Mouse (Mus musculus) kidney, postnatal 0 days (tissue): Measurements from ENCODE around the gene Grin2c. TPM values are rescaled to one million over a fixed set of nuclear protein-coding genes. Genes with fewer than 3 reads are reported as not detected.
A peak's percentile ranks its signal among the peaks of the same experiment; 100 is the strongest.

Experiments used
- ATAC-seq: fragments of 200-750 bp; cut with Nextera tagmentation; replicated peaks from 2 replicates; pipeline ENCODE4 v1.8.0; 2017; ENCODE audit warnings: low read depth, moderate number of reproducible peaks, moderate TSS enrichment, moderate library complexity; ENCODE audit not compliant: low FRiP score
- DNase-seq: peaks from one replicate; pipeline ENCODE4 v3.0.0-alpha.2; 2016; ENCODE audit warnings: low spot score
- H3K27ac ChIP-seq: fragments of 300-500 bp; sonication (generic); 2 replicates; pipeline ENCODE4 v1.5.1; 2014; ENCODE audit warnings: mild to moderate bottlenecking
- H3K27me3 ChIP-seq: fragments of 300-500 bp; sonication (generic); 2 replicates; pipeline ENCODE4 v1.6.1; 2014; ENCODE audit warnings: low read length, mixed read lengths; ENCODE audit not compliant: insufficient read depth
- H3K36me3 ChIP-seq: fragments of 300-500 bp; sonication (generic); 2 replicates; pipeline ENCODE4 v1.6.1; 2014; ENCODE audit warnings: low read length, mixed read lengths; ENCODE audit not compliant: insufficient read depth
- H3K4me1 ChIP-seq: fragments of 300-500 bp; sonication (generic); replicated peaks from 2 replicates; pipeline ENCODE4 v1.6.1; 2014; ENCODE audit warnings: antibody characterized with exemption, low read length, mixed read lengths; ENCODE audit not compliant: insufficient read depth
- H3K4me2 ChIP-seq: fragments of 300-500 bp; sonication (generic); 2 replicates; pipeline ENCODE4 v1.6.1; 2014; ENCODE audit warnings: mild to moderate bottlenecking, low read length, moderate library complexity, mixed read lengths
- H3K4me3 ChIP-seq: fragments of 300-500 bp; sonication (generic); replicated peaks from 2 replicates; pipeline ENCODE4 v1.5.1; 2014; ENCODE audit warnings: low read depth, low read length
- H3K9ac ChIP-seq: fragments of 300-500 bp; sonication (generic); 2 replicates; pipeline ENCODE4 v1.6.1; 2014; ENCODE audit warnings: low read depth, low read length
- H3K9me3 ChIP-seq: fragments of 300-500 bp; sonication (generic); replicated peaks from 2 replicates; pipeline ENCODE4 v1.6.1; 2016; ENCODE audit warnings: low read length, inconsistent platforms, mixed read lengths
- CTCF ChIP-seq: IDR thresholded peaks from 2 replicates; pipeline ENCODE4 v1.5.1; 2016; ENCODE audit warnings: antibody characterized with exemption, low read depth, mild to moderate bottlenecking, moderate library complexity
- WGBS: fragments of 180-500 bp; shearing (Covaris S2); extraction: QIAGEN DNeasy Blood & Tissue Kit; methylation state at CpG from one replicate; pipeline ENCODE4 v1.1.7; 2014; 5-methylcytosine and 5-hydroxymethylcytosine counted together
- polyA plus RNA-seq: library from polyadenylated mRNA; unstranded; fragments of >200 nt; fragmentation: Nextera tagmentation; extraction: Ambion mirVana; gene quantifications from 2 replicates; pipeline ENCODE4 v1.2.1, GENCODE M21; 2015

The Grin2c gene
- polyA plus RNA-seq, 1 experiment from 2014 or later = not detected

DNA sequence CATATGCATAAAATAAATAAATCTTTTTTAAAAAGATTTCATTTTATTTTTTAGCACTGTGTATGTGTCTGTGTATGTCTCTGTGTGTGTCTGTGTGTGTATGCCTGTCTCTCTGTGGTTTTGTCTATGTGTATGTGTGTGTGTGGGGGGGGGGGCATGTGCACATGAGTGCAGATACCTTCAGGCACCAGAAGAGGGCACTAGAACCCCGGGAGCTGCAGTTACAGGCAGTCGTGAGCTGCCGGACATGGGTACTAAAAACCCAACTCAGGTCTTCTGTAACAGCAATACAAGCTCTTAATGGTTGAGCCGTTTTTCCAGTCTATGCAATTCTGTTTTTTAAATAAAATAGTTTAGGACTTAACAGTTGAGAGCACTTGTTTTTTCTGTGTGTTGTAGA, 33.7 kb upstream of the Grin2c start:
- H3K27ac ChIP-seq = no peak overlapping the region
- H3K27me3 ChIP-seq = no peaks in the 10 kb centered on the region
- no peak overlapping the region for H3K4me2 ChIP-seq
- no peaks in the 10 kb centered on the region for H3K36me3 ChIP-seq
- no peak for DNase-seq
- no peak for ATAC-seq
- WGBS = 84% methylated on average over 4 of the region's 4 CpGs
- no peak overlapping the region for H3K4me3 ChIP-seq
- H3K4me1 ChIP-seq = 0 out of 2 replicates have a peak, but pooled peaks cover 8% of the 10 kb centered on the region
- no peaks in the 10 kb centered on the region for H3K9me3 ChIP-seq
- no peak for TF ChIP-seq CTCF
- no peak overlapping the region for H3K9ac ChIP-seq

DNA sequence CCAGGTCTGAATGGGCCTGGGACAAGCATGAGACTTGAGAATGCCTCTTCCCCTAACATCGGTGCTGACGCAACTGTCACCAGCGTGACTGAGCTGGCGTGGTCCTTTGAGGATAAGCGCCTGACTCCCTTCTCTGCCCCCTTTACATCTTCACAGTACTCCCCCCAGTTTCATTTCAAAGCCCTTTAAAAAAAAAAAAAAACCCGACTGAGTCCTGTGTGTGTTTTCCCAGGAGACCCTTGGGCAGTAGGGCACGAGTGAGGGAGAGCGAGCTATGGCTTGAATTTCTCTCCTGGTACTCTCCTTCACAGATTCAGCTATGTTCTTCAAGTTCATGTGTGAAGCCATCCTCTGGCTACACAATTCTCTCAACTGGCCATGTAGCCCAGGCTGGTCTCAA, 31.1 kb upstream of the Grin2c start:
- Histone ChIP-seq H3K9me3 (no peaks in the 10 kb centered on the region), H3K4me3 (no peak overlapping the region), H3K4me2 (no peak overlapping the region), H3K27me3 (no peaks in the 10 kb centered on the region), H3K27ac (no peak overlapping the region), H3K36me3 (no peaks in the 10 kb centered on the region), H3K4me1 (0 out of 2 replicates have a peak, but pooled peaks cover 8% of the 10 kb centered on the region), H3K9ac (no peak overlapping the region)
- WGBS = 71% methylated on average over 8 of the region's 8 CpGs
- no peak for ATAC-seq
- DNase-seq = no peak
- no peak for TF ChIP-seq CTCF

DNA sequence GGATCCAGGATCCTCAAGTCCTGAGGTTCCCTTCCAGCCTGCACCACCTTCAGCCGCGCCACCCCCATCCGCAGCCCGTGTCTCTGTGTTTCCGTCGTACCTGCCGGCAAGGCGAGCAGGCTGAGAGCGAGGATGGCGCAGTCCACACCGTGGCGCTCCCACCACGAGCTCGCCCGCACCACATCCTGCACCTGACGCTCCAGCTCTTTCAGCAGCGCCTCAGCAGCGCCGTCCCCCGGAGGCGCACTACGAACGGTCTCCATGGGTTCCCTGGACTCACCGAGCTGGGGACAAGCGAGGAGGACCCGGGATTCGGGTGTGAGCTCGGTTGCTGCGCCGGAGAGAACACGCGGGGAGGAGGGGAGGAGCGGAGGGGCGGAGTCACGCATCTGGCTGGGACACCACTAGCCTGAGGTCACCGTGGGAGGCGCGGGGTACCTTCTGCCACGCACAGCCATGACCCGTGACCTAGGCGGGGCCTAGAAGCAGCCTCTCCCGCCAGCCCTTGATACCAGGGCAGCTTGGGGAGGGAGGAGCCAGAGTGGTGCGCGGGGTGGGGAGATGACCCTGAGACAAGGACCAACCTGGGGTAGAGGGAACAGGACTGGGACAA, 30.3 kb upstream of the Grin2c start, which contains the start of gene Fads6:
Gene Fads6, minus strand, starts transcription at position 450 of the 613 bp plus-strand sequence.
- H3K4me1 ChIP-seq = 0 out of 2 replicates have a peak, but pooled peaks cover 8% of the 10 kb centered on the region
- no peaks in the 10 kb centered on the region for H3K9me3 ChIP-seq
- peak; percentile 61 for TF ChIP-seq CTCF
- WGBS = under 1% methylated on average over 41 of the region's 44 CpGs
- no peaks in the 10 kb centered on the region for H3K27me3 ChIP-seq
- no peak within 1 kb of the TSS for H3K27ac ChIP-seq
- H3K36me3 ChIP-seq = no peaks in the 10 kb centered on the region
- ATAC-seq (peak; percentile 66), DNase-seq (peak; percentile 60)
- H3K4me2 ChIP-seq = peak within 1 kb of the TSS; percentile 79
- H3K4me3 ChIP-seq = peak within 1 kb of the TSS; percentile 35
- peak within 1 kb of the TSS; percentile 42 for H3K9ac ChIP-seq

- peak overlapping the region; percentile 79 for H3K4me2 ChIP-seq
- TF ChIP-seq CTCF = no peak
- no peaks in the 10 kb centered on the region for H3K27me3 ChIP-seq
- H3K36me3 ChIP-seq = no peaks in the 10 kb centered on the region
- peak overlapping the region; percentile 42 for H3K9ac ChIP-seq
- no peak for ATAC-seq
- H3K4me3 ChIP-seq = peak overlapping the region; percentile 35
- 0 out of 2 replicates have a peak, but pooled peaks cover 10% of the 10 kb centered on the region for H3K4me1 ChIP-seq
- WGBS = 51% methylated on average over 21 of the region's 21 CpGs
- no peak for DNase-seq
- no peak overlapping the region for H3K27ac ChIP-seq
- no peaks in the 10 kb centered on the region for H3K9me3 ChIP-seq
These were observed 29.6 kb upstream of the Grin2c start for GRCm38 (mm10) chr11:115296471-115297210.

DNA sequence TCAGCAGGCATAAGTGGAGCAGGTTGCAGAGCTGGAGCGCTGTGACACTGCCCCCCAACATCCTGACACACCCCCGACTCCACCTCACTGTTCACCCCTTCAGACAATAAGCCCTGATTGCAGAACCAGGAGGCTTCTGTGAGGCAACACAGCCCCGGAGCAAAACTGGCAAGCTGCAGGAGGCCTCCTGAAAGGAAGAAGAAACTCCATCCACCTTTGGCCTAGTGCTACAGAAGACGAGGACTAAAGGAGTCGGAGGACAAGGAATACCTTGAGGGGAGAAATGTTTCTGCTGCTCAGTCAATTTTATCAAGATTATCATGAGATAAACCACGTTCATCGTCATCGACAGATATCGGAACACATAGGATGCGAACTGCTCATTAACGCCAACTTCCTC, 28.9 kb upstream of the Grin2c start:
- Histone ChIP-seq H3K4me3 (no peak overlapping the region), H3K36me3 (no peaks in the 10 kb centered on the region), H3K9me3 (no peaks in the 10 kb centered on the region), H3K4me1 (0 out of 2 replicates have a peak, but pooled peaks cover 10% of the 10 kb centered on the region), H3K4me2 (no peak overlapping the region), H3K27me3 (no peaks in the 10 kb centered on the region), H3K9ac (no peak overlapping the region), H3K27ac (no peak overlapping the region)
- DNase-seq (no peak), ATAC-seq (no peak)
- 86% methylated on average over 11 of the region's 11 CpGs for WGBS
- no peak for TF ChIP-seq CTCF

DNA sequence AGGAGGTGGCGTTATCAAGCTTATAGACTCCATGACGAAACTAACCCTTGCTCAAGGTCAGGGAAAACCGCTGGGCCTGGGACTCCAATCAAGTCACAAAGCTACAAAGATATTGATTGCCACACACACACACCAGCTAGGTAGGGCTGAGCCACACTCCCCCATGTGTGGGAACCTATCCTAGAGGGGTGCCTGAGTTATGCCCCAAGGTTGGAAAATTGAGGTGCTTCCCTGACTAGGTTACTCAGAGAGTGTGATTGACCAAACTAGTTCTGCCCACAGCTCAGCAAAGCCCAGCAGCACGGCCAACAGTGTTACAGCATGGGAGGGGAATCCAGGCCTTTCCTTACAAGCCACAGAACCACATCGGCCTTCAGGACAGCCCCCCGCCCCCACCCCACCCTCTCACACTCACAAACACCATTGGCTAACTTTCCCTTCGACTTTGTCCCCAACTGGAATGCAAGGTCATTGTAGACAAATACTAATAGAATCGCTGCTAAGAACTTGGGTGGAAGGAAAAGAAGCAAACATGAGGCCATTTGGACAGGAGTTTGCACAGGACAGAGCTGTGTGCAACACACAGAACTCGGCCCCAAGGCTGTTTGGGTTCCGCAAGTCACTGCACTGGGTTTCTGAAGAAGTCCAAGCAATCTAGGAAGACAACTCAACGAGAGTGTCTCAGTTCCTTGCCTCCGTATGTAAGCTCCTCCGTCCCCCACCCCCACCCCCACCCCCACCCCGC, 25.8 kb upstream of the Grin2c start:
- H3K4me3 ChIP-seq = no peak overlapping the region
- DNase-seq (peak; percentile 56), ATAC-seq (peak; percentile 44; the same call in 1 of the 2 replicates)
- H3K4me2 ChIP-seq = no peak overlapping the region
- no peaks in the 10 kb centered on the region for H3K36me3 ChIP-seq
- peak overlapping the region; percentile 72 for H3K27ac ChIP-seq
- no peaks in the 10 kb centered on the region for H3K9me3 ChIP-seq
- WGBS = 57% methylated on average over 14 of the region's 14 CpGs
- 0 out of 2 replicates have a peak, but pooled peaks cover 12% of the 10 kb centered on the region for H3K4me1 ChIP-seq
- H3K27me3 ChIP-seq = no peaks in the 10 kb centered on the region
- H3K9ac ChIP-seq = no peak overlapping the region
- TF ChIP-seq CTCF = no peak
